ENCODE assay signal across 8 mouse cellular contexts in genomic region chr11:88599332-88600130, GRCm38 (mm10).
DNase-seq lines count a peak whose midpoint lies in the region; ATAC-seq and TF ChIP-seq lines count a peak whose summit lies in the region.

No protein-coding gene starts in this region.

- no peak for TF ChIP-seq CTCF in gastrocnemius, adult 2 months (IDR thresholded peaks at IDR 0.05)
- TF ChIP-seq CTCF in liver, embryonic 14.5 days (IDR thresholded peaks at IDR 0.05; ENCODE audit: low read depth), result no peak

- peak overlapping the region; percentile 48 for H3K4me3 ChIP-seq in gastrocnemius, adult 2 months
- no peak overlapping the region for H3K4me3 ChIP-seq in heart, embryonic 16.5 days (ENCODE audit: low read length)
- no peak overlapping the region for H3K4me3 ChIP-seq in liver, embryonic 14.5 days (ENCODE audit: insufficient read depth in 1 of 2, low read depth in 2 of 2, low read length in 2 of 2)
- no peak overlapping the region for H3K4me3 ChIP-seq in stomach, embryonic 14.5 days (ENCODE audit: low read depth, low read length)

- no peak for DNase-seq in gastrocnemius, adult 2 months
- DNase-seq in gastrocnemius, postnatal 10 days, result no peak
- DNase-seq in thymus, postnatal 0 days (ENCODE audit: low spot score), result peak; percentile 46
- DNase-seq in thymus, postnatal 10 days (ENCODE audit: low spot score in 2 of 2), result no peak
- DNase-seq in liver, embryonic 14.5 days (ENCODE audit: low read depth in 3 of 3, low spot score in 3 of 3), result no peak
- DNase-seq in kidney, adult 11 months, result no peak

- WGBS in heart, embryonic 16.5 days, result 58% methylated on average over 17 of the region's 17 CpGs
- WGBS in liver, embryonic 14.5 days (ENCODE audit: insufficient replicate concordance), result 24% methylated on average over 17 of the region's 17 CpGs
- WGBS in stomach, embryonic 14.5 days, result 56% methylated on average over 17 of the region's 17 CpGs

- H3K36me3 ChIP-seq in heart, embryonic 16.5 days (ENCODE audit: control insufficient read depth, insufficient read depth), result peaks cover 7% of the 10 kb centered on the region
- H3K36me3 ChIP-seq in liver, embryonic 14.5 days (replicated peaks; ENCODE audit: control insufficient read depth, insufficient read depth, low read depth), result no peaks in the 10 kb centered on the region
- H3K36me3 ChIP-seq in stomach, embryonic 14.5 days (ENCODE audit: control insufficient read depth, insufficient read depth, low read length), result peaks cover 2% of the 10 kb centered on the region; the same call in 1 of the 2 replicates

- ATAC-seq in heart, embryonic 16.5 days (replicated peaks; ENCODE audit: extremely low read depth, insufficient read depth, low FRiP score), result no peak
- no peak for ATAC-seq in liver, embryonic 14.5 days (ENCODE audit: insufficient read depth)
- 0 out of 2 replicates have a peak, but pooled peaks have one; percentile 38 for ATAC-seq in stomach, embryonic 14.5 days (ENCODE audit: insufficient number of reproducible peaks, insufficient read depth, low FRiP score, low read depth)

- intact Hi-C loops in gastrocnemius, adult 2 months (cut with DNase I), result no loop called here

- no peak overlapping the region for H3K9ac ChIP-seq in heart, embryonic 16.5 days (ENCODE audit: low read length)
- H3K9ac ChIP-seq in liver, embryonic 14.5 days (replicated peaks), result no peak overlapping the region
- H3K9ac ChIP-seq in stomach, embryonic 14.5 days (replicated peaks; ENCODE audit: low read depth, low read length), result no peak overlapping the region

- no peak for TF ChIP-seq EP300 in liver, embryonic 14.5 days (IDR thresholded peaks at IDR 0.05; ENCODE audit: low read depth)

- no peaks in the 10 kb centered on the region for H3K9me3 ChIP-seq in heart, embryonic 16.5 days (replicated peaks; ENCODE audit: control insufficient read depth, low read length)
- H3K9me3 ChIP-seq in liver, embryonic 14.5 days (ENCODE audit: control insufficient read depth, low read length), result no peaks in the 10 kb centered on the region
- H3K9me3 ChIP-seq in stomach, embryonic 14.5 days (ENCODE audit: control insufficient read depth, low read depth, low read length), result no peaks in the 10 kb centered on the region

- peaks cover 56% of the 10 kb centered on the region for H3K4me1 ChIP-seq in heart, embryonic 16.5 days (ENCODE audit: control insufficient read depth, insufficient read depth, low read length)
- H3K4me1 ChIP-seq in liver, embryonic 14.5 days (replicated peaks; ENCODE audit: control insufficient read depth in 2 of 2, insufficient read depth in 2 of 2, low read length in 1 of 2), result peaks cover 14 to 42% of the 10 kb centered on the region in 2 experiments
- peaks cover 29% of the 10 kb centered on the region for H3K4me1 ChIP-seq in stomach, embryonic 14.5 days (ENCODE audit: control insufficient read depth, insufficient read depth, low read length)

- H3K4me2 ChIP-seq in heart, embryonic 16.5 days (ENCODE audit: low read depth, low read length), result 0 out of 2 replicates have a peak overlapping the region, but pooled peaks have one; percentile 25
- peak overlapping the region; percentile 20; the same call in 1 of the 2 replicates for H3K4me2 ChIP-seq in liver, embryonic 14.5 days (ENCODE audit: low read depth)
- H3K4me2 ChIP-seq in stomach, embryonic 14.5 days (replicated peaks; ENCODE audit: low read depth, low read length), result no peak overlapping the region

- no peaks in the 10 kb centered on the region for H3K27me3 ChIP-seq in heart, embryonic 16.5 days (ENCODE audit: control insufficient read depth, insufficient read depth, low read length)
- H3K27me3 ChIP-seq in liver, embryonic 14.5 days (ENCODE audit: control insufficient read depth, insufficient read depth, low read length), result no peaks in the 10 kb centered on the region
- H3K27me3 ChIP-seq in stomach, embryonic 14.5 days (ENCODE audit: control insufficient read depth, insufficient read depth, low read length), result no peaks in the 10 kb centered on the region

- H3K27ac ChIP-seq in gastrocnemius, adult 2 months, result peak overlapping the region; percentile 78
- peak overlapping the region; percentile 49 for H3K27ac ChIP-seq in heart, embryonic 16.5 days (ENCODE audit: low read length)
- H3K27ac ChIP-seq in liver, embryonic 14.5 days, result no peak overlapping the region
- no peak overlapping the region for H3K27ac ChIP-seq in stomach, embryonic 14.5 days (ENCODE audit: low read length)

Comparison
In these comparisons a context has a peak if more than half of its experiments do, and no peak if none do; other contexts are left out.
1. H3K27ac ChIP-seq: peak in gastrocnemius, adult 2 months (single experiment) and heart, embryonic 16.5 days (single experiment); none in liver, embryonic 14.5 days (single experiment) and stomach, embryonic 14.5 days (single experiment).